Mouse (Mus musculus) CD4-positive, CD25-positive, alpha-beta regulatory T cell, adult 4 months (primary cell): ENCODE results near the gene Adora2b. TPM values are rescaled to one million over a fixed set of nuclear protein-coding genes. Genes with fewer than 3 reads are reported as not detected.

Source experiments
- ATAC-seq: one replicate; pipeline ENCODE4 v1.8.0; 2017
- polyA plus RNA-seq, 2 experiments: library from polyadenylated mRNA; unstranded; fragments of 100-300 nt; shearing (Covaris generic); gene quantifications; one replicate each; pipeline ENCODE4 v1.2.1; 2017

Gene Adora2b
- polyA plus RNA-seq: not detected

DNA sequence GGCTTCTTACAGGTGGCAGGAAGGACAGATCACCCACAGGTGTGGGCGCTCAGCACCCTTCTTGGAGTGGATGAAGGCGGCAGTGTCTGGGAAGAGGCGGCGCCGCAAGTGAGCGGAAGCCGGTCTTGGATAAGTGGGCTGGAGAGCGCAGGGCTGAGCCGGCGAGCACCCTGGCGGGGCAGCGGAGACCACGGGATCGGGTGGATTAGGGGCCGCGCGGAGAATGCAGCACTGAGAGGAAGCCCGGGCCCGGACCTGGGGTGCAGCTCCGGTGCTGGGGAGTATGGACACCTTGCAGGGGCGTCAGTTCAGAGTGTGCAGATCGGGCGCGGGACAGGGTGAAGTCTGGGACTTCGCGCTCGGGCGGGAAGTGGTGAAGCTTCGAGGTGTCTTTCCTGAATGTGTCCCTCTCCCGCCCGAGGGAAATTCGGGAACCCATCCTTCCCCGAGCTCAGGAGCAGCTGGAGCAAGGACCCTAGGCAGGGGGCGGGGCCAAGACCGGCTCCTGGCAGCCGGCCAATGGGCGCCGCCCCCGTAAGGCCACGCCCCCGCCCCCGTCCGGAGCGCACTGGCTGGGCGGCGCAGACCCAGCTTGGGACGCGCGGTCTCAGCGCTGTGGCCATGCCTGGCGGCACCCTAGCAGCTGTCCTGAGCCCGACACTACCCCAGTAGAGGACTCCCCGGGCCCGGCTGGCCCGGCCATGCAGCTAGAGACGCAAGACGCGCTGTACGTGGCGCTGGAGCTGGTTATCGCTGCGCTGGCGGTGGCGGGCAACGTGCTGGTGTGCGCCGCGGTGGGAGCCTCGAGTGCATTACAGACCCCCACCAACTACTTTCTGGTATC, at the start of gene Adora2b:
Adora2b (plus strand) TSS at position 584 of the 844 bp plus-strand sequence.
- no peak for ATAC-seq

DNA sequence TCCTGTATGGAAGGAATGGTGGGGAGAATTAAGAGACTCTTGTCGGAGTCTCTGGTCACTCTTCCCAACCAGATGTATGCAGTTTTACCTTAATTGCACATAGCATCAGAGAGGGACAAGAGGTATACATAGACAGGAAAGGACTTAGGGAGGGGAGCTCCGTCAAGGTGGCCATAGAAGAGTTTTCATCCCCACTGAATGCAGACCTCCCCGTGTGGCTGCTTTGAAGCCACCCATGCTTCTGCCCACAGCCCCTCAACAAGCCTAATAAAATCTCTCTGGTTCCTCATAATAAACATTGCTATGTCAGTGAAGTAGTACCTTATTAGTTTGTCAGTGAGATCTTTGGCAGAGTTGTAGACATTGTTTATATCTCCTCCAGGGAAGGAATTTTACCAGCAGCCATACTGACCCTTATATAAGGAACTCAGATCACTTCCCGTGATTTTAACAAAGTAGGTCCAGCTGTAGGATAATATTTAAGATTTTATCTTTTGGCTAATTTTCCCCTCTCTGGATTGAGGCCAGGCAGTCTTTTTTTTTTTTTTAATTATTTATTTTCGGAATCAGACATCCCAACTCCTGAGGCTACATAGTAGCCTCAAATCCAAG, 47.8 kb upstream of the Adora2b start:
- ATAC-seq: no peak

DNA sequence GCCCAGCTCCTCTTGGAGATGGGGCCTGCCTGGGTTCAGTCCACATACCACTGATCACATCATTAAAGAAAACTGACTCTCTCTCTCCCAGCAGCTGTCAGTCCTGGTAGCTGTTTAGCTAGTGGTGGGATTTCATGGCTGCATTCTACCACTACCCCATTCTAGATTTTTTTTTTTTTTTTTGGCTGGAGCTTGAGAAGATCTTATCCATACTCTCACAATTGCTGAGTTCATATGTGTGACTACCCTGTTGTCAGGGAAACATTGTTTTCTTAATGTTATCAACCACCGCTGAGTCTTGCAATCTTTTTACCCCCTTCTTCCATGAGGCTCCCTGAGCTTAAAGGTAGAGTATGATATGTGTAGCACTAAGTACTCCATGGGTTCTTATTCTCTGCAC, 46.1 kb upstream of the Adora2b start:
- ATAC-seq: no peak

DNA sequence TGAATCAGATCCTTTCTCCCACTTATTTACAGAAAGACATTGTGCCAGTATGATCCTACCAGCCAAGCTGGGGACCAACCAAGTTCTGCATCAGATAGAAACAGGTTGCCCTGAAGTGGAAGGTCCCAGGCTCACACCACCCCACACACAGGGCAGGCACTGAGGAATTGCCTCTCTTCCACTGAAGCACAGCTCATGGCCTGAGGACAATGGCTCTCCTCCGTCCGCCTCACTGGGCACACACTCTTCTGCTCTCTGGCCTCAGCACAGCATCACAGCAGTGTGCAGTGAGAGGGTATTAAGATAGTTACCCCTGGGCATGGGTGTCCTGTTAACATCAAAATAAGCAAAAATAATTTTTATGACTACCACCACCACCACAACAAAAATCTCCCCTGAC, 39.7 kb upstream of the Adora2b start:
- no peak for ATAC-seq

DNA sequence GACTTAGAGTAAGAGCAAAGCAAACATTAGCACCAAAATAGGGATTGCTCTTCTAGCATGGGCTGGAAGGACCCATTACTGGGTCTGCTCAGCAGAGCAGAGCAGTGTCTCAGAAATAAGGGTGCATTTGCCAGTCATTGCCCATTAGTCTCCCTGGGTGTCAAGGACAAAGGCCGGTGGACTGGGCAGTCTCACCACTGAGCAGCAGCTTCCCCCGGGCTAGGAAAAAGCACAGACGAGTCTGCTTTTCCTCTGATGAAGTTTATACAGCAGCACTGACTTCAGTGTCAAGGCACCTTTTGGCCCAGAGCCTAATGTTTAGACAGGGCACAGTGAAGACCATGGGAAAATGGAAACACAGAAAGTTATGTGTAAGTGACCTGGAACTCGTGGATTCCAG, 38.9 kb upstream of the Adora2b start:
- no peak for ATAC-seq

DNA sequence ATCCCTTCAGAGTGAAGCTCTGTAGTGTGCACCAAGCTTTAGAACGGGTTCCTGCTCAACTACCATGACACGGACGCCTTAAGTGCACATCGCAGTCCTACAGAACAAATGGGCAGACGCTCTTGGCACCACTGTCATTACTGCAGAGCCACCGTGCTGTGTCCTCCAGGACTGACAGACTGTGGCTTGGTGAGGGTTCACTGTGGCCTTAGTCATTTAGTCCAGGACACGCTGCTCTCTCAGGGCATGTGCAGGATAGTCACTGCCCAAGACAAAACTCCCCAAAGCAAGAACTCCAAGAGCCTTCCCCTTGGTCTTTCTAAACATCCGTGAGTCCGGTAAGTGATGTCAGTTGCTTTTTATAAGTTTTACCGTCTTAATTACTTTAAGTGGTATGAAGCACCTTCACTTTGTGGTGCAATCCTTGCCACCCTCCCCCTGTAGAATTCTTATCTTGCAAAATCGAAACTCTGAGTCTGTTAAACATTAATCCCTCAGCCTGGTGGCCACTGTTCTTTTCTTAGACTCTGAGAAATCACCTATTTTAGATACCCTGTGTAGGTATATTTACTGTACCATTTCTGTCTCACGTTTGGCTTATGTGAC, 35.3 kb upstream of the Adora2b start:
- ATAC-seq: no peak

DNA sequence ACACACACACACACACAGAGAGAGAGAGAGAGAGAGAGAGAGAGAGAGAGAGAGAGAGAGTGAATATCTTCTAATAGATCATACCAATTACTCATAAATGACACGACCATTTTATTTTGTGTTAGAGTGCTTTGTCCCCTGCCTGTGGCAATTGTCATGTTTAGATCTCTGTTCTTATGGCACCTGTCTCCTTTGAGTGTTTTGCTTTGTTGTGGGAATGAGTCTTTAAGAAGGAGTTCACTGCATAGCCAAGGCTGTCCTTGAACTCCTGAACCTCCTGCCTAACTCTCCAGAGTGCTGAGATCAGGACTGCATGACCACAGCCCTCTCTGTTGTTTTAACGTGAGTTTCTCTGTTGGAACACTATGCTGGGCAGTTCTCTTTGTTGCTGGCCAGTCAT, 33.7 kb upstream of the Adora2b start:
- no peak for ATAC-seq

DNA sequence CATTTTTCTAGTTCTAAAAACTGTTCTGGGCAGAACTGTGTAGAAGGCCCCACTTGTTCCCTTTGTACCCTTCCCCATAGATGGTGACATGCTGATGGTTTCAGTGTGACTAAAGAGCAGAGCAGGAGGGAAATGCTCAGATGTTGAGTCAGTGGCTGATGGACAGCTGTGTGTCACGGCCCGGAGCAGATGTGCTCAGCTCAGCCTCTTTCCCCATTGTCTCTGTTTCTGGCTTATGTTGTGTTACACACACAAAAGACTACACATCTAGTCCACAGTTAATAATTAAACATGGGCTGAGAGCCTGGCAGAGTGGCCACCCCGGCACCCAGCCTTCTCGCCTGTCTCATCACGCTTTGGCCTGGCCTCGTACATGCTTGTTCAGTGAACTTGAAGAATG, 31.0 kb upstream of the Adora2b start:
- ATAC-seq: no peak

DNA sequence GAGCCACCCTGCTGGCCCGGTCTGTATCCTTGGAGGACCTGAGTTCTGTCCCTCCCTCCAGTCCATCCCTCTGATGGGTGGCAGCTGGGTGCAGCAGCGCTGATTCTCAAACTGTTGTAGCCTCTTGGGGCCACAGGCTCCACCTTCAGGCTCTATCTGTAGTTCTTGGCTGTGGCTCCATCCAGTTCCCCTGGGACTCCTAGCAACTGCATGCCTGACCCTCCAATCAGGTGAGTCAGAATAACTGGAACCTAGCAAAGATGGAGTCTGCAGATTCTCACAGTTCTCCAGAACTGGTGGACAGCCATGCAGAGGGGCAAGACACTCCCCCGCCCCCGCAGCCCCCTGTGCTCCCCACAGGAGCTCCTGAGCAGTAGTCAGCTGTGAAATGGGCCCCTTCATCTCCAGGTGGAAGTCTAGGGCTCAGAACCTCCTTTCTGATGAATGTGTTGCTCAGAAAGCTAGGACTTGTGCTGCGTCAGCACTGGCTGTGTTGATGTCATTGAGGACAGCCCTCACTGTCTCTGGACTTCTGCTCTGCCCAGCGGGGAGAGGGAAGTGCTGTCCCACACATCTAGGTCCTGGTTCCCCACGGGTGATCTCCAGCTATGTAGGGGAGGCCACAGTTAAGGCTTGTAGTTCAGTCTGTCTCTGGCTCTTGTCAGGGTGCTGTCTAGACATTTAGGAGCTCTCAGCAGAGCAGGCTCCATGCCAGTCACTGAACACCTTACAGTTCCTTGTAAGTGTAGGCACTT, 27.9 kb upstream of the Adora2b start:
- ATAC-seq: no peak

DNA sequence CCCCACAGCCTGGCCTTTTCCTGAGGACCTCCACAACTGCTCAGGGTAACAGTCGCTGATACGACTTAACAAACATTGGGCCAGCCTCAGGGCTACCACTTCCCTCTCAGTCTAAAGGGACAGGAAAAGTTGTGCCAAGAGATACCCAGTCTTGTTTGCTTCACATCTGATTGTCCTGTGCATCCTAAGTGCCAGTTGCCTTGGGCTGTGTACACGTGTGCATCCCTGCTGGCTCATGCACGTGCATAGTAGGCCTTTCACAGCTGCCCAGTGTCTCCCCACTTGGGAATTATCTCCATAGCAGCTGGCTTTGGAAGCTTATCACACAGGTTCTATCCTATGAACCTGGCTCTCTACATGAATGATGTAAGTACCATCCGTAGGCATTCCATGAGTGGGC, 25.4 kb upstream of the Adora2b start:
- no peak for ATAC-seq

DNA sequence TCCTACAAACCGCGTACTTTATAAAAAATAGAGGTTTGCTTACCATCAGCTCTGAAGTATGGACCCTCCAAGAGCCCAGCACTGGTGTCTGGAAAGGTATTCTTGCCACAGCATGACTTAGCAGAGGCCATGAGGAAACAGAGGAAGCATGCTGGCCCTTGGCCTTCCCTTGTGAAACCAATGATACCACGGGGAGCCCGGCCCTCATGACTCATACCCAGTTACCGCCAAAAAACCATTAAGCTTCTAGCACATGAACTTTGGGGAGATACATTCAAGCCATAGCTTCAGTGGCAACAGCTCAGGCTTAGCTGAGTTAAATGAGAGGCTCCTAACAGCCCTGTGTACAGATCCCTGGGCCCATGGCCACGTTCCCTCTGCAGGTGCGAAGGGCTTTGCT, 24.8 kb upstream of the Adora2b start:
- no peak for ATAC-seq

DNA sequence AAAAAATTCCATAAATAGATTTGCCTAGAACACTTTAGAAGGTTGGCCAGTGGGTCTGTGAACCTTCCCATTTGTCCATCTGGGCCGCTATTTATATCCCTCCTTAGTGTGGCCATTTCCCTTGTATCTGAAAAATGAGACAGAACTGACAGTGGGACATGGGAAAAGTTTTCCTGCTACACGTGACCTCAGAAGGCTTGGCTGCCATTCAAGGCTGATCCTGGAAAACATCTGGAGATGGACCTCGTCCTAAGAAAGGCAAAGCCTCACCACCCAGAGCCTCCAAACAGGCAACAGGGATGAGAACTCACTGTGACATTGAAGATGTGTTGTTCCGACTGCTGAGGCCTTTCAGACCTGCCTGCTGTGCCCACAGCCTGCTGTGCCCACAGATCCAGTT, 24.0 kb upstream of the Adora2b start:
- ATAC-seq: no peak

DNA sequence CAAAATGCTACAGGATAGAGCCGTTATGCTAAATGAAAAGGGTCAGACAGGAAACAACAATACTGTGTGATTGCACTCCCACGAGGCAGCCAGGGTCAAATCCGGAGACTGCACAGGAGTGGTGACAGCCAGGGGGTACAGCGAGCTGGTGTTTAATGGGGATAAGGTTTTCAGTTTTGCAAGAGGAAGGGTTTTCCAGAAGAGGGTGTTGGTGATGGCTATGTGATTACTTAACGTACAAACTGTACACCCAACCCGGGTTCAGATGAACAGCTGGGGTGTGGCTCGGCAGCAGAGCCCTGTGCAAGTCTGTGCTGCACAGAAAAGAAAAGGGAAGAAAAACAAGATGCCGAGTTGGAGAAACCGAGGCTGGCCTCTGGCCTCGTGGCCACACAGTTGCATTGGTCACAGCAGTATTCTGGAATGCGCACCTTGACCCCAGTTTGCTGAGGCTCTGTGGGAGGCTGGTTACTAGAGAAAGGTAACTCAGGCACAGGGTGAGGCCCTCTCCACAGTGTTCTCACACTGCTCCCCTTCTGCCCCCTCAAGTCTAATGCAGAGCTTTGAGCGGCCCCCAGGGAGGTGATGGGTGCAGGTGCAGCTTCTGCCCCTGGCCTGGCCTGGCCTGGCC, 8.0 kb upstream of the Adora2b start:
- ATAC-seq: no peak

DNA sequence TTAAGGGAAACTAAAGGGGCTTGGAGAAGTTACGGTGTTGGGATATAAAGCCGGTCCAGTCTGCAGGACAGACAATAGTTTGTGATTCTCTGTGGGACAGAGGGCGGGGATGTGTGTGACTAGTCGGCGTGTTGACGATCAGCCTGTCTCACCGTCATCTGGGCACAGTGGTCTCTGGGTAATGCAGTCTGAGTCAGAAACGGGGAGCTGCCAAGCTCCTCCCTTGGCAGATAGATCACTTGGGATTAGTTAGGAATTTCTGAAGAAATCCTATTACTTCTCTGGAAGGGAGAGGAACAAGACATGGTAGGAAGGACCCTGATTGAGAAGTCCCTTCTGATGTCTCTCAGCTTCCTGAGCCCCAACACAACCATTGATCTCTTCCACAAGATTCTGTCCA, 4.9 kb upstream of the Adora2b start:
- no peak for ATAC-seq

DNA sequence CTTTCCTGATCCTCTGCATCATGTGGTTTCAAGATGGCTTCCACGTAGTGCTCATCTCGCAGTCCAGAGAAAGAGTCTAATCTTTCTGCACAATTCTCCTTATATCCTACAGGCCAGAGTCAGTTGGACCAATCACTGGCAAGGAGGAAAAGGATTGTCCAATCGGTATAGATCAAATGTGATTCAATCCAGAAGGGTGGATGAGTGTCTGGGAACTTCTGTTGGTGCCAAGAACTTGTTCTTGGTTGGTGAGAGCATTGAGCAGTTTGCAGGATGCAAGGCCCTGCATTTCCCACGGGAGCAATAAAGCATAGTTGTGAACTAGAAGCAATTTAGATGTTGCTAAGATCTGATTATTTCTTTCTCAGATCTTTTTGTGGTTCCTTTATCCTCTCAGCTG, 4.3 kb upstream of the Adora2b start:
- ATAC-seq: no peak

DNA sequence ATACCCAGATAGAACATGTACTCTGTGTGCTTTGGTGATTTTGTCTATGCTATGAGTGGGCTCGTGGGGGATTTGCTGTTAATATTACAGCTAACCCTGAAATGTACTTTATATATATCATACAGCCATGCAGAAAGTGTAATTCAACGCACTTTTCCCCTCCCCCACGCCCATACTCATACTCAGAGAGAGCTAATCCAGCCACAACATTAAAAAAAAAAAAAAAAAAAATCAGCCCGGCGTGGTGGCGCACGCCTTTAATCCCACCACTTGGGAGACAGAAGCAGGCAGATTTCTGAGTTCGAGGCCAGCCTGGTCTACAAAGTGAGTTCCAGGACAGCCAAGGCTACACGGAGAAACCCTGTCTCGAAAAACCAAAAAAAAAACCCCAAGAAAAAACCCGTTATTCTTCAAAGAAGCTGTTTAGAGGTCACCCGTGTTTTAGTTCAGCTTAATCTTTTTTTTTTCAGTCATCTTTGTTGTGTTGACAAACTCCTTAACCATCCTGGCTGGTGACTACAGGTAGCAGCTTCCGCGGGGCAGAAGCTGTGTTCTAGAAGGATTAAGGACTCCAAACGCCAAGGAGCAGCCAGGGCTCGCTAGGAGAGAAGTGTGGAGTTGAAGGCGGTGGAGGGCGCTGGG, 904 bp upstream of the Adora2b start:
- no peak for ATAC-seq

DNA sequence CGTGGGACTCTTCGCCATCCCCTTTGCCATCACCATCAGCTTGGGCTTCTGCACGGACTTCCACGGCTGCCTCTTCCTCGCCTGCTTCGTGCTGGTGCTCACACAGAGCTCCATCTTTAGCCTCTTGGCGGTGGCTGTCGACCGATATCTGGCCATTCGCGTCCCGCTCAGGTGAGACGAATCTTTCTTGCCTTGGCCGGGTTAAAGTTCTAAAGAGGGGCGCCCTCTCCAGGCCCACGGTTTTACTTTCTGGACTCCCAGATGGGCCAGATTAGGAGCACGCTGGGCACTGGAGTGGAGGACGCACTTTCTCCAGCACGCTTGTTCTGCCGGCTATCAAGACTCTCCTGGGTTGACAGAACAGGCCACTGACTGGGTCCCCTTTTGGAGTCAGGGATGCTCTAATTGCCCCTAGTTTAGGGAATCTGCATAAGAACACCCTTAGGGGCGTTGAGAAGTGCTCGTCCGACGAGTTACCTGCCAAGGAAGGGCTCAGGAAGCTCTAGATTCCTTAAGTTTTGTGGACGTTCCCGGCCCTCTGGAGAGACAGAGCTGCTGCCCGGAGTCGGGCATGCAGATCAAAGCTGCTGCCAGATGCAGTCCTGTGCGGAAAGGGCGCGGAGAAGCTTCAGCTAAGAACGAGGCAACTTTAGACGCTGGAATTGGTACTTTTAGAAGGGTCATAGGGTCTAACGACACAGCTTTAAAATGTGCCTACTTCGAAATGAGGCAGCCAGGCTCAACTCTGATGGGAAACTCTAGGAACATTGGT, 668 bp downstream of the Adora2b start:
- no peak for ATAC-seq

DNA sequence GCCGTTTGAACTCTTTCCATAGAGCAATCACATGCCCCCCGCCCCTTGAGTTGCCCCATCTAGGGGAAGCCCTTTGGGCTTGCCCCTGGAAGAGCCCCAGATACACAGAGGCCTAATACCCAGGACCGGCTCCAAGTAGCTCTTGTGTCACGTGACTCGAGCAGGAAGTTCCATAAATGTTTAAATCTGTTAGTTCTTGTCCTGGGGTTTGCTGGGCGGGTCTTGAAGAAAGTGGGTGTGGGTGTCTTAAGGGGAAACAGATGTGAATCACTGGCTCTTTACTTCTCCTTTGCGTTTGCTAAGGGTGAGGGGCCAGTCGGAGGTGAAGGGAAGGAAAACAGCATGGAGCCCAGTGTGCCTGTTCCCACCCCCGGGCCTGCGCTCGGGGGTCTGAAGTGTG, 2.3 kb downstream of the Adora2b start:
- no peak for ATAC-seq

DNA sequence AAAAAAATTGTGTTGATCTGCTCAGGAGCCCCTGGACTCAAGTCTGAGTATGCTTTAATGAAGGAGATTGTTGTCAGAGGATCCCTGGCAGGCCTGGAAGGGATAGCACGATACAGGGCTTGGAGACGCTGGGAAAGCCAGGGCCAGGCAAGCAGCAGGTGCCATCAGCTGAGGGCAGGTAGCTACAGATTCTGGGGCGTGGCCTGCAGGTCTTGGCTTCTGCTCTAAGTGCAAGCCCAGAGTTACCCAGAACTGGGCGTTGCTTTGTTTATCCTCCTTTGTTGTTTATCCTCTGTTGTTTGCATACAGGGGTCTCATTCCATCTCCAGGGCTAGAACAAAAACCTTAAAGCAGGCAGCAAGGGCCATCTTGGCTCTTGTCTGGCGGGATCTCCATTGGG, 4.6 kb downstream of the Adora2b start:
- no peak for ATAC-seq

DNA sequence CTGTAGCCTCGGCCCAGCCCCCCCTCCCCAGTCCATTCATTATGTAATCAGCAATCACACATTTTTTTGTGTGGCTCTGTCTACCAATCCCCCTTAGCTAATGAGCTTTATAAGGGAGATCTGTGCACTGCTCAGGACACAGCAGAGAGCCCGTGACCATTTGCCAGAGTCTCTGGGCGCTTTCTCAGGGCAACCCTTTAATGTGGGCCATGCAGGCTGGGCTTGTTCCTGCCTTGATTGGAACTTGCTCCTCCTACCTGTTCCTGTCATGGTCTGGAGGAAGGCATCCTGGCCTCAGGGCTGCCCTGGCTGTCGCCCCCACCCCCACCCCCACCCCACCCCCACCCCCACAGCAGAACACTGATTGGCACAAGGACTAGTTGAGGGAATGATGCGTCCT, 10.4 kb downstream of the Adora2b start:
- no peak for ATAC-seq

DNA sequence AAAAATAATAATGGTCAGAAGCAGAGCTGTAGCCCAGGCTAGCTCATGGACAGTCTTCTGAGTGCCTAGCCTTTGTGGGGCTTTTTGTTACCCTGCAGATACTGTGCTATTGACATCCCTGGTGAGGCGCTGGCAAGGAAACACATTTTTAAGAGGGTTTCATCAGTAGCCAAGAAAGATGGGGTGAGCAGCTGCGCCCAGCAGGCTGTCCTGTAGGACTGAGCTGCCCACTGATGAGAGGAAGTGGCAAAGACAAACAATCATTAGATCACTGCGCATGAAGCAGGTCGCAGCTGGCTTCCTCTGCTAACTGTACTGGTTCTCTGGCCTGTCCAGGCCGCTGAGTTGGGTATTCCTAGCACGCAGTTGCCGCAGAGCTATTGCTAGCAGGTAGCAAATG, 14.8 kb downstream of the Adora2b start:
- ATAC-seq: no peak

DNA sequence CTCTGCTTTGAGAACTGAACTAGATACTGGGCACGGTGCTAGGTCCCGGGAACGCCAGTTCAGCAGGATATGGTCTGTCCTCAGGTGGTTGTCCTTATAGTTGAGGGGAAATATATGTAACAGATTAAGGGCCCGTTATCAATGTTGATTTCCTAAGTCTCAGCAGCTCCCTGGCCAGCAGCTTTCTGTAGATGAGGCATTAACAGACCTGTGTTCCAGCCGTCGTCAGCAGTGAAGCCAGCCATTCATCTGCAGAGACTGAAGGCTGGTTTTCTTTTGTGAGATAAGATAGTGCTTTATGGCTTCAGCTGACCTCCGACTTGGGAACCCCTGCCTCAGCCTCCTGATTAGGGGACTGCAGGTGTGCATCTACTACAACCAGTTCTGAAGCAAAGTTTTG, 15.2 kb downstream of the Adora2b start:
- no peak for ATAC-seq
